Mouse (Mus musculus): Measurements from ENCODE around the gene Hes7.

The Hes7 gene

DNA sequence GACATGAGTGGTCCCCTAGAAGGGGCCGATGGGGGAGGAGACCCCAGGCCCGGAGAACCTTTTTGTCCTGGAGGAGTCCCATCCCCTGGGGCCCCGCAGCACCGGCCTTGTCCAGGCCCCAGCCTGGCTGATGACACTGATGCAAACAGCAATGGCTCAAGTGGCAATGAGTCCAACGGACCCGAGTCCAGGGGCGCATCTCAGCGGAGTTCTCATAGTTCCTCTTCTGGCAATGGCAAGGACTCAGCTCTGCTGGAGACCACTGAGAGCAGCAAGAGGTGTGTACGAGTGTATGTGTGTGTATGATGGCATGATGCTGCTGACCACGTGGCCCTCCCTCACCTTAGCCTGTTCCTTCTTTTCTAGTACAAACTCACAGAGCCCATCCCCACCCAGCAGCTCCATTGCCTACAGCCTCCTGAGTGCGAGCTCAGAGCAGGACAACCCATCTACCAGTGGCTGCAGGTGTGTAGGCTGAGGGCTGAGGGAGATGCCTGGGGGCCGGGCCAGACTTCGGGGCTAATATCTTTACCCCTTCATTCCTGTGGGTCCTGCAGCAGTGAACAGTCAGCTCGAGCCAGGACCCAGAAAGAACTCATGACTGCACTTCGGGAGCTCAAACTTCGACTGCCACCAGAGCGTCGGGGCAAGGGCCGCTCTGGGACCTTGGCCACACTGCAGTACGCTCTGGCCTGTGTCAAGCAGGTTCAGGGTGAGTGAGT, 19.4 kb upstream of the Hes7 start:
- peak in 1 of 2 experiments; percentile 57 for DNase-seq (ENCODE audit: inconsistent age in 2 of 2, low spot score in 1 of 2)

DNA sequence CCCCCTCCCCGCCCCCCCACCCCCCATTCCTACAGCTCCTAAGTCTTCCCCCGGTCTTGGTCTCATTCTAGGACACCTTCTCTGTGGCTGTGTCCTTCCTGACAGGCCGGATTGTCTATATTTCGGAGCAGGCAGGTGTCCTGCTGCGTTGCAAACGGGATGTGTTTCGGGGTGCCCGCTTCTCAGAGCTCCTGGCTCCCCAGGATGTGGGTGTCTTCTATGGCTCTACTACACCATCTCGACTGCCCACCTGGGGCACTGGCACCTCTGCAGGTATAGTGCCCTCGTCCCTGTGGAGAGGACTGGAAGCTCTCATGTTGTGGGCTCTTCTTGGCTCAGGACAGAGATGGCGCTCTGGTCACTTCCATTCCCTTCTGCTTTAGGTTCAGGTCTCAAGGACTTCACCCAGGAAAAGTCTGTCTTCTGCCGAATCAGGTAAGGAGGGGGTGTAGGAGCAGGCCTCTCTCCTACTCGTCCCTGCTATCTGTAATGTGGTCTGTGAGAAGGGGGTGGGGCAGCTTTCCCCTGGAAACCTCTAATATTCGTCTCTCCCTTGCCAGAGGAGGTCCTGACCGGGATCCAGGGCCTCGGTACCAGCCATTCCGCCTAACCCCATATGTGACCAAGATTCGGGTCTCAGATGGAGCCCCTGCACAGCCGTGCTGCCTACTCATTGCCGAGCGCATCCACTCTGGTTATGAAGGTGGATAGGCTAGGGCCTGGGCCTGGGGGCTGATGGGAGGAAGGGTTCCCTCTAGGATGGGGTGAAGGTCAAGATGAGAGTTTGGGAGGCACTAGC, 18.4 kb upstream of the Hes7 start:
- peak; percentile 34 to 74 for DNase-seq (ENCODE audit: inconsistent age in 2 of 2, low spot score in 1 of 2)

DNA sequence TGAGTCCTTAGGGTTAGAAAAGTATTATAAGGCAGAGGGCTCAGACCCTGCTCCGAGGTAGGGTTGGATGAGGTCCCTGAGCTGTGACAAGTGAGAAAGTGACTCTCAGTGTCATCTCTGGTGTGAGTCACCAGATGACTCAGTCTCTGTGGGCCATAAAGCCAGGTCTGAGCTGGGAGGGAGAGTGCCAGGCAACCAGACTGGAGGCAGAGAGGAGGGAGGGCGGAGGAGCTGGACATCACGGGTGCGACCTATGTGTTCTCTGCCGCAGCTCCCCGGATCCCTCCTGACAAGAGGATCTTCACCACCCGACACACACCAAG, 17.8 kb upstream of the Hes7 start:
- peak; percentile 86 to 90 for DNase-seq (ENCODE audit: inconsistent age in 2 of 2, low spot score in 1 of 2)

DNA sequence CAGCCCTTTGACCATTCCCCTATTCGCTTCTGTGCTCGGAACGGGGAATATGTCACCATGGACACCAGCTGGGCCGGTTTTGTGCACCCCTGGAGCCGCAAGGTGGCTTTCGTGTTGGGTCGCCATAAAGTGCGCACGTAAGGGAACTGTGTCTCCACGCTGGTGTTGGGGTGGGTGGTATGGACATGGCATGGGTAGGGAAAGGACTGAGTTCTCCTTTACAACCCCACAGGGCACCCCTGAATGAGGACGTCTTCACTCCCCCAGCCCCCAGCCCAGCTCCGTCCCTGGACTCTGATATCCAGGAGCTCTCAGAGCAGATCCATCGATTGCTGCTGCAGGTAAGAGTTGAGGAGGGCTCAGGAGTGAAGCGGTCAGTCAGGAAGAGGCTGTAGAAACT, 17.1 kb upstream of the Hes7 start:
- peak in 1 of 2 experiments; percentile 40 for DNase-seq (ENCODE audit: inconsistent age in 2 of 2, low spot score in 1 of 2)

DNA sequence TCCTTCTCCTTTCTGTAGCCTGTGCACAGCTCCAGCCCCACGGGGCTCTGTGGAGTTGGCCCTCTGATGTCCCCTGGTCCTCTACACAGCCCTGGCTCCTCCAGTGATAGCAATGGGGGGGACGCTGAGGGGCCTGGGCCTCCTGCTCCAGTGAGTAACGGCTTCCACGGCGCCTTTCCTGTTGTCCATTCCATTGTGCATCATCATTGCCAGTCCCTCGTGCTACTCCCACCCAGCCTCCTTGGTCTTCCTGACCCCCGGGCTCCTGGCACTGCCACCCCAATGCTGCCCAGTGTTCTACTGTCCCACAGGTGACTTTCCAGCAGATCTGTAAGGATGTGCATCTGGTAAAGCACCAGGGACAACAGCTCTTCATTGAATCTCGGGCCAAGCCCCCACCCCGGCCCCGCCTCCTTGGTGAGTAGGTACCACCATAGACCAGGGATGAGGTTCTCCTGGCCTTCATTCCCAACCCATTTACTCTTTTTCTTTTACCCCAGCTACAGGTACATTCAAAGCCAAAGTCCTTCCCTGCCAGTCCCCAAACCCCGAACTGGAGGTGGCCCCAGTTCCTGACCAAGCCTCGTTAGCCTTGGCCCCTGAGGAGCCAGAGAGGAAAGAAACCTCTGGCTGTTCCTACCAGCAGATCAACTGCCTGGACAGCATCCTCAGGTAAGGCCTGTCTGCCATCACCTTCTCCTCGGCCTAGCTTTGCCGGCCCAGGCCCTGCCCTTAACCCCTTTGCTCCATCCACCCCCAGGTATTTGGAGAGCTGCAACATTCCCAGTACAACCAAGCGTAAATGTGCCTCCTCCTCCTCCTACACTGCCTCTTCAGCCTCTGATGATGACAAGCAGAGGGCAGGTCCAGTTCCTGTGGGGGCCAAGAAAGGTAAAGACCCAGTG, 16.4 kb upstream of the Hes7 start:
- peak in 1 of 2 experiments; percentile 28 for DNase-seq (ENCODE audit: inconsistent age in 2 of 2, low spot score in 1 of 2)

DNA sequence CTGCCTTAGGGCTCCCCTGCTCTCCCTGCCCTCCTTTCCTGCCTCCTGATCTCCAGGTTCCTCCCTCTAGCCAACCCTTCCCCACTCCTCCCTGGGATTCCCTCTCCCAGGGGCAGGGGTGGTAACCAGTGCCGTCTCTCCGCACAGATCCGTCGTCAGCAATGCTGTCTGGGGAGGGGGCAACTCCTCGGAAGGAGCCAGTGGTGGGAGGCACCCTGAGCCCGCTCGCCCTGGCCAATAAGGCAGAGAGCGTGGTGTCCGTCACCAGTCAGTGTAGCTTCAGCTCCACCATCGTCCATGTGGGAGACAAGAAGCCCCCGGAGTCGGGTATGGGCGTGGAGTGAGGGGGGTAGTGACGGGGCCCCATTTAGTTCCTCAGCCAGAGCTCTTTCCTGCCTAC, 15.7 kb upstream of the Hes7 start:
- peak in 1 of 2 experiments; percentile 27 for DNase-seq (ENCODE audit: inconsistent age in 2 of 2, low spot score in 1 of 2)

DNA sequence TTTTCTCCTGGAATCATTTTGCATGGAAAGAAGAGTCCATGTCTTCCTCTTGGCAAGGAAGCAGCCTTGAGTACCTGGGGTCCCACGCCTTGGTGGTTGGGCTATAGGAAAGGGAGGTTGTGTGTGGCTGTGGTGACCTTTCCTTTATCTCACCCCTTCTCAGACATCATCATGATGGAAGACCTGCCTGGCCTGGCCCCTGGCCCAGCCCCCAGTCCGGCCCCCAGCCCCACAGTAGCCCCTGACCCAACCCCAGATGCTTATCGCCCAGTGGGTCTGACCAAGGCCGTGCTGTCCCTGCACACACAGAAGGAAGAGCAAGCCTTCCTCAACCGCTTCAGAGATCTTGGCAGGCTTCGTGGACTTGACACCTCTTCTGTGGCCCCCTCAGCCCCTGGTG, 15.0 kb upstream of the Hes7 start:
- peak; percentile 14 to 33 for DNase-seq (ENCODE audit: inconsistent age in 2 of 2, low spot score in 1 of 2)

DNA sequence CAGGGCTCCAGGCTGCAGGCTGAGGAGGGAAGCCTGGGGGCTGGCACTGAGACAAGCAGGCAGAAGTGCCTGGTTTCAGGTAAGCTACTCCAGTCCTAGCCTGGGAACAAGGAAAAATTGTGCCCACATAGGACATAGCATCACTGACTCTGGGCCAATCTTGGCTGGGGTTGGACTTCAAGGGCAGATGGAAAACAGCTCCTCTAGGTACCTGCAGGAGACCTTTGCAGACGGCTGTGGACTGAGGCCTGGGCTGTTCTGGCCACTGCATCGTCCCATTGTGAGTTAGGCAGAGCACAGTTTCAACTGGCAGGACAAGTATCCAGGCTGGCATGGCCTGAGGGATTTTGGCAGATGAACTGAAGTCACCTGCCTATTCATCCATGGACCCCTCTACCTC, 14.4 kb upstream of the Hes7 start:
- DNase-seq (ENCODE audit: inconsistent age in 2 of 2, low spot score in 1 of 2) = peak; percentile 8 to 34

DNA sequence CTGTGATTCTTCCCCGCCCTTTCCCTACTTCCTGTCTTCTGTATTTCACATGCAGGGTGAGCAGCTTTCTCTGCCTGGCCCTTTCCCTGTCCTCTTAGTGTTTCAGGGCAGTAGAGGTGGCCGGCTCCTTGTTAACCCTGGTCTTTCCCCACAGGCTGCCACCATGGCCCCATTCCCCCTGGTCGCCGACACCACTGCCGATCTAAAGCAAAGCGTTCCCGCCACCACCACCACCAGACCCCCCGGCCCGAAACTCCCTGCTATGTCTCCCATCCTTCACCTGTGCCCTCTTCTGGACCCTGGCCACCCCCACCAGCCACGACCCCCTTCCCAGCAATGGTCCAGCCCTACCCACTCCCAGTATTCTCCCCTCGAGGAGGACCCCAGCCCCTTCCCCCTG, 13.9 kb upstream of the Hes7 start:
- peak; percentile 23 to 39 for DNase-seq (ENCODE audit: inconsistent age in 2 of 2, low spot score in 1 of 2)

DNA sequence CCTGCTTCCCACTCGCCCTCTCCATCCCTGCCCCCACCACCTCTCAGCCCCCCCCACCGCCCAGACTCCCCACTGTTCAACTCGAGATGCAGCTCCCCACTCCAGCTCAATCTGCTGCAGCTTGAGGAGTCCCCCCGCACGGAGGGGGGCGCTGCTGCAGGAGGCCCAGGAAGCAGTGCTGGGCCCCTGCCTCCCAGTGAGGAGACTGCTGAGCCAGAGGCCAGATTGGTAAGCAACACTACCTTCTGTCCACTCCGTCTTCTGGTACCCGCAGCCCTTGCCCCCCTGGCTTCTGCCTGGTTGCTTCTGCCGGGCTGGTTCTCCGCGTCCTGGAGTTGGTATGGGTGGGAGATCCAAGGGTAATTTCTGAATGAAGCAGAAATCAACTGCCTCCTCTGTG, 13.4 kb upstream of the Hes7 start:
- peak; percentile 16 to 35 for DNase-seq (ENCODE audit: inconsistent age in 2 of 2, low spot score in 1 of 2)

DNA sequence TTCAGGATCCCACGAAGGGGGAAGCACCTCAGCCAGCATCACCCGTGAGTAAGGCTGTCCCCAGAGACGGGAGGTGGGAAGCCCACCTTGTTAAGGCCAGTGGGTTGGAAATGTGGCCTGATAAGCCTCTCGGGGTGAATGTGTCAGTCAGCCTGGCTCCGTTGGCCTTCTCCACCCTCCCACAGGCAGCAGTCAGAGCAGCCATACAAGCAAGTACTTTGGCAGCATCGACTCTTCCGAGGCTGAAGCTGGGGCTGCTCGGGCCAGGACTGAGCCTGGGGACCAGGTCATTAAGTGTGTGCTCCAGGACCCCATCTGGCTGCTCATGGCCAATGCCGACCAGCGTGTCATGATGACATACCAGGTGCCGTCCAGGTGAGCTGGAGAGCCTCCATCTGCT, 12.5 kb upstream of the Hes7 start:
- DNase-seq (ENCODE audit: inconsistent age in 2 of 2, low spot score in 1 of 2) = peak; percentile 18 to 41

DNA sequence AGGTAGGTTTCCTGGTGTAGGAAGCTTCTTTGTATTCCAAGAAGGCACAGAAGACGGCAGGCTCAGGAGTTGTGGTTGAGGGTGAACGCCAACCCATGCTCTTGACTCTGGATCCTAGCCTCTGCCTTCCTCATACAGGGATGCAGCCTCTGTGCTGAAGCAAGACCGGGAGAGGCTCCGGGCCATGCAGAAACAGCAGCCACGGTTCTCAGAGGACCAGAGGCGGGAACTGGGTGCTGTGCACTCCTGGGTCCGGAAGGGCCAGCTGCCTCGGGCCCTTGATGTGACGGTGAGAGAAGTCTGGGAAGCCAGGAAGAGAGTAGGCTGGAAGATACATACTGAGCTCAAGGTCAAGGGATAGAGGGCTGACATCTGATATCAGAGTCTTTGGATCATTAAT, 12.0 kb upstream of the Hes7 start:
- DNase-seq (ENCODE audit: inconsistent age in 2 of 2, low spot score in 1 of 2) = peak; percentile 13 to 37

DNA sequence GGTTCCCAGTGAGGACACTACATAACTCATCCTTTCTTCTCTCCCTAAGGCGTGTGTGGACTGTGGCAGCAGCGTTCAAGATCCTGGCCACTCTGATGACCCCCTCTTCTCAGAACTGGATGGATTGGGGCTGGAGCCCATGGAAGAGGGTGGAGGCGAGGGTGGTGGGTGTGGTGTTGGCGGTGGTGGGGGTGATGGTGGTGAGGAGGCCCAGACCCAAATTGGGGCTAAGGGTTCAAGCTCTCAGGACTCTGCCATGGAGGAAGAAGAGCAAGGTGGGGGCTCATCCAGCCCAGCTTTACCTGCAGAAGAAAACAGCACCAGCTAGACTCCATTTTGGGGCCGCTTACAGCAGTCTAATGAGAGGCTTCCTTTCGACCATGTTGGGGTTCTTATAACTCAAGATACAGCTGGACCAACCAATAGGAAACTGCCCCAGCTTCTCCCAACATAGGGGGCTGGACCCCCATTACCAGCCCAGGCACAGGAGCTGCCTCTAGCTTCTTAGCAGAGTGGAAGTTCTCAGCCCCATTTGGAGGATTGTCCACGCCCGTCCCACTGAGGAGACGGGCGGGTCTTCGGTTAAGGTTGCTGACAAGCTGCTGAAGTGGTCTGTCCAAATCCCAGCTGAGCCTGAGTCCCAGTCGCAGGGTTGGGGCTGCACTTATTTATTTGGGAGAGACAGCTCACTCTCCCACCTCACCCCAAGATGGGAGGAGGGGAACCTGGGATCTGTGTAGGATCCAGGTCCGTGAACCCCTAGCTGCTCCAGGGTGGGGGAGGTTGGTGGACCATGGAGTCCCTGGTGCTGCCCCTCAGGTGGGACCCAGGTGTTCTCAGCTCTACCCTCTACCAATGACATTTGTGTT, 10.9 kb upstream of the Hes7 start:
- peak; percentile 33 to 59 for DNase-seq (ENCODE audit: inconsistent age in 2 of 2, low spot score in 1 of 2)

DNA sequence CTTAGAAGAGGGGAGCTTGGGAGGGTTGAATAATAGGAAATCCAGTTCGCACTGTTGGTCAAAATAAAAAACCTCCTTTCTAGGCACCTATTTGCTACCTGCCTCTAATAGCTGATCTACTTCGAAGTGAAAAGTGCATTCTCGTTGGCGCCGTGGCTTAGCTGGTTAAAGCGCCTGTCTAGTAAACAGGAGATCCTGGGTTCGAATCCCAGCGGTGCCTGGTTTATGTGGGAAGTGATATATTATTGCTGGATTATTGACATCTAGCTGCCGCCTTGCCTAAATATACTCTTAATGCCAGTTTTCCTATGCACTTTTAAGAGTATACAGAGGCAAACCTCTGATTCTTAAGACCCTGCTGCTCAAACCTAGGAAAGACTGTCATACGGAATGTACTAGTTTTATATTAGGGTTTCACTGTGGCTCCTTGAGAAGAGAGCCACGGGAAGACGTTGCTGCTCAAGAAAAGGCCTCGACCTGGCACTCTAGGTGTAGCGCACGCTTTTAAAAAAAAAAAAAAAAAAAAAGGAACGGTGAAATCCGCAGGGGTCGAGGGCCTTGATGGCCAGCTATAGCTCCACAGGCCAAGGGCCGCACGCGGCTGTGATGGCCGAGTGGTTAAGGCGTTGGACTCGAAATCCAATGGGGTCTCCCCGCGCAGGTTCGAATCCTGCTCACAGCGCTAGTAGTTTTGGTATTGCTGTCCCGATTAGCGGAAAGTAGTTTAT, 9.7 kb upstream of the Hes7 start:
- peak; percentile 90 to 98 for DNase-seq (ENCODE audit: inconsistent age in 2 of 2, low spot score in 1 of 2)

DNA sequence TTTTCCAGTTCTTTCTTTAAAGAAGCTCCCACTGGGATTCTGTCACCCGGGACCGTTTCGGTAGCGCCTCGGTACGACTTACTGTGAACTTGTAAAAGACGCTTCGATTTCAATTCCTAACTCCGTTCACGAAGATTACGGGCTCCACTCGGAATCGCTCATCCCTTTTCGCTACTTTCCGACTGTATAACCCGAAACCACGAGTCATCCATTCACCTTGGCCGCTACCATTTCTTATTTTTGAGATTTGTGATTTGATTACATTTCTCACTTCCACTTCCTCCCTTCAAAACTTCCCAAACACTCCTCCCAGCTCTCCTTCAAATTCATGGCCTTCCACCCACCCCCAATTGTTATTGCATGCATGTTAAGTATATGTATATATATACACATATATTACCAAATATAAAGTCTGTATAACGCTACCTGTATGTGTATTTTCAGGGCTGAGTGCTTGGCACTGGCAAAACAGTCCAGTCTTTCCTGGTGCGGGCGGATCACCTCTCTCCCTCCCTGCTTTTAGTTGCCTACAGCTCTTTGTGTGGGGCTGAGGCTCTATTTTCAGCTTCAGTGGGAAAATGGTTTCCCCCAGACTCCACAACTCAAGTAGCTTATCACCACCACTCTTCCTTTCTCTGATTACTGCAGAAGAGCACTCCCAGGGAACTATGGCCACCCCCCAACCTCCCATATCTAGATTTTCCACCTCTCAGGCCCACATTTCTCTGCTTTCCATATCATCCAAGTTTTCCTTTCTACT, 9.0 kb upstream of the Hes7 start:
- DNase-seq (ENCODE audit: inconsistent age in 2 of 2, low spot score in 1 of 2) = peak in 1 of 2 experiments; percentile 13

DNA sequence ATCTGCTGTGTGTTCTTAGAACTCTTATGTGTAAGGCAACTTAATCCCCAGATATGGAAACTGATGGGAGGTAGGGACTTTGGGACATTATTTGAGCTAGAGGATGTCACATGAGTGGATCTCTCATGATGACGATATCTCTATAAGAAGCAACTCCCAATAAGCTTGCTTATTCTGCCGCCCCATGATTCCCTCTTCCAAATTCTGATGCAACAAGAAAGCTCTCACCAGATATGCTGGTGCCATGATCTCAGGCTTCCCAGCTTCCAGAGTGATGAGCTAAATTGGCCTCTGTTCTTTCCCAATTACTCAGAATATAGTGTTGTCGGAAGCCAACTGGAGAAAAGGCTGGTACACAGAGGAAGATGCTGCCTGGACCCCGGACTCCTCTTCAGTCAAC, 8.3 kb upstream of the Hes7 start:
- peak in 1 of 2 experiments; percentile 34 for DNase-seq (ENCODE audit: inconsistent age in 2 of 2, low spot score in 1 of 2)

DNA sequence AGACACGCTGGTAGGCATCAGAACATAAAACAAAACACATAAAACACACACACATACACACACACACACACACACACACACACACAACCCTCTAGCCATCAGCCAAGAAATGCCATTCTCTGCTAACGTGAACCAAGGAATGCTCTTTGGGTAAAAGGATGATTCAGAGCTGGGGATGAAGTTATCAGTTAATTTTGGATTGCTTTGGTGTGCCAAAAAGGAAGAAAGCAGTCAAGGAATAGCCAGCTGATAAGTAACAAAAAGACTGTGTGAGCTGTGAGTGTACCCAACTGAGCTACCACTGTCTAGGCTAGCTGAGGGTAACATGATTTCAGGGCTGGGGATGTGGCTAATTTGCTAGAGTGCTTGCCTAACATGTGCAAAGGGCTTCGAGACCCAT, 6.2 kb upstream of the Hes7 start:
- no peak for DNase-seq (ENCODE audit: inconsistent age in 2 of 2, low spot score in 1 of 2)

DNA sequence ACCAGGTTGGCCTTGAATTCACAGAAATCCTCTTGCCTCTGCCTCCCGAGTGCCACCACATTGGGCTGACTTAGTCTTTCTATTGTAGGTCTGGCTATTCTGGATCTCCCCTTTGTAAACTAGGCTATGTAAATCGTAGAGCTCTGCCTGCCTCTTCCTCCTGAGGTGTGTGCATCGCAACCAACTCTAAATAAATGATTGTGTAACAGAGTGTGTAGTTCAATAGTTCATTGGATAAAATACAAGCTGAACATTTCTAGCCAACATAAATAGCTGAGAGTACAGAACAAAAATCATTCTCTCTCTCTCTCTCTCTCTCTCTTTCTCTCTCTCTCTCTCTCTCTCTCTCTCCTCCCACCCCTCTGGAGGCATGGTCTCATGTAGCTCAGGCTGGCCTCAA, 5.6 kb upstream of the Hes7 start:
- no peak for DNase-seq (ENCODE audit: inconsistent age in 2 of 2, low spot score in 1 of 2)

DNA sequence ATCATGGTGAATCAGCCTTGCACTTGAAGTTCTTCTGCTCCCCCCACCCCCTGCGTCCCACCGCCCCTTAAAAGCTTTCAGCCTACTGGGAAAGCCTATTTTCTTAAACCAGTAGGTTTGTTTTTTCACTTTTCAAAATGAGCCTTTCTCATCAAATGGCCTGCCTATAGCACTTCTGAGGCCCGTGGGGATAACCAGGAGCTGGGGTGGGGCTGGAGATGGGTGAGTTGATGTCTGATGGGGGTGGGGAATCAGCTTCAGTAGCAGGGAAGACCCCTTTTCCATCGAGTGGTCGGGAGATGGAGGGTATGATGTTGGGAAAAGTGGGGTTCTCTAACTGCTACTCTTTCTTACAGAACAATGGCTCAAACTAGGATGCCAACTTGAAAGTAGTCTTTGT, 3.4 kb upstream of the Hes7 start:
- peak; percentile 12 to 35 for DNase-seq (ENCODE audit: inconsistent age in 2 of 2, low spot score in 1 of 2)
